Mouse (Mus musculus) lung, adult 2 months (tissue): ENCODE results near the gene Celf2.

Experiments used
- CTCF ChIP-seq: fragments of 200-500 bp; IDR thresholded peaks from 2 replicates; pipeline ENCODE4 v1.5.1; 2011; ENCODE audit warnings: mild to moderate bottlenecking, low read length, control low read depth; ENCODE audit not compliant: insufficient read depth
- POLR2A ChIP-seq: fragments of 200-500 bp; IDR thresholded peaks from 2 replicates; pipeline ENCODE4 v1.6.1; 2011; ENCODE audit warnings: low read depth, mild to moderate bottlenecking, control low read depth, low read length, borderline replicate concordance; ENCODE audit errors: extremely low read depth

GRCm38 (mm10) chr2:7344951-7345350 is 164.4 kb downstream of the Celf2 start:
- TF ChIP-seq POLR2A (no peak), CTCF (no peak)
